Mouse (Mus musculus): Measurements from ENCODE around the gene Gtf2ird2. TPM values are rescaled to one million over a fixed set of nuclear protein-coding genes. Genes with fewer than 3 reads are reported as not detected.

Gtf2ird2 gene
- total RNA-seq, 2 experiments from 2014 or later: 13.1 to 17.9 TPM

DNA sequence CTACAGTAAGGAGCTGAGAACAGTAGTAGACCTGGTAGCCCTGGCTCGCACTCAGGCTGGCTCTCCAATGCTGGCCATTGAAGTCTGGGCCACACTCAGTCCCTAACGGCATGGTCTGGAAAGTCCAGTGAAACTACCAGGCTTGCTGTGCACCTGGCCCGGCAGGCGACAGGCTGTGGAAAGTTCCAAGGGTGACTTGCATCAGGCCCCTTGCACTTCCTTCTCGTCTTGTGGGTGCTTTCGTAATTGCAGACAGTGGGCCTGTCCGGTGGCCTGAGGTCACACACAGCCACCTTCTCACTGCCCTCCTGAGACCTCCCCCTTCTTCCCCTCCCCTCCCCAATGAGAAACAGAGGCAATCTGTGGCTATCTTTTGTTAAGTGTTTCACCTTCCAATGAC, 48.7 kb downstream of the Gtf2ird2 start:
- no peak for DNase-seq (ENCODE audit: low spot score in 2 of 2)

DNA sequence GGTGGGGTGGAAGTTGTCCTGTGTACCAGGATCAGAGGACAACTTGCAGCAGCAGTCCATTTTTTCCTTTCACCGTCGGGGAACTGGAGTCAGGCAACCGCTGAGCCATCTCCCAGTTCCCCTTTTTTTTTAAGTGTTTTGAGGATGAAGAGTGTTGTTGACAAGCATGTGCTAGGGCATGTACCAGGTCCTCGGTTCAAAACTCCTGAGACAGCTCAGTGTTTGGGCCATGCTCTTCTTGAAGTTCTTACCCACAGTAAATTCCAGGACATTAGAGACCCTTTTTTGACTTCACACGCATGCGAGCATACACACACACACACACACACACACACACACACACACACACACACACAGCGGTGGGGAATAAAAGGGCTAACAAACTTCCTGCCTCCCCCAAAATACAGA, 49.4 kb downstream of the Gtf2ird2 start:
- DNase-seq (ENCODE audit: low spot score in 2 of 2): no peak

DNA sequence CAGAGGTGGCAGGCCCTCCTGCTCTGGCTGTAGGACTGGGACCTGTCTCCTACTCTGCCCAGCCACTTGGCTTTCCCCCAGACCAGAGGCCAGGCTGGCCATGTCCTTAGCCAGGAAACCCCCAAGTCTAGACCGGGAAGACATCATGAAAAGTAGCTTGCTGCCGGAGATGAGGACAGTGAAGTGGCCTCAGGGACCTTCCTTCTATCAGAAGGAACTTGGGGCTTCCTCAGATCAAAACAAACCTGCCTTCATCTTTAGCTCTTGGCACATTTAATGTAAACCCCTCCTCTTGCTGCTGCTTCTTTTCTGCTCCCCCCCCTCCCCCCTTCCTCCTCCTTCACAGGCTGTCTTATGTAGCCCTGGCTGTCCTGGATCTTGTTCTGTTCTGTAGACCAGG, 50.4 kb downstream of the Gtf2ird2 start:
- no peak for DNase-seq (ENCODE audit: low spot score in 2 of 2)

DNA sequence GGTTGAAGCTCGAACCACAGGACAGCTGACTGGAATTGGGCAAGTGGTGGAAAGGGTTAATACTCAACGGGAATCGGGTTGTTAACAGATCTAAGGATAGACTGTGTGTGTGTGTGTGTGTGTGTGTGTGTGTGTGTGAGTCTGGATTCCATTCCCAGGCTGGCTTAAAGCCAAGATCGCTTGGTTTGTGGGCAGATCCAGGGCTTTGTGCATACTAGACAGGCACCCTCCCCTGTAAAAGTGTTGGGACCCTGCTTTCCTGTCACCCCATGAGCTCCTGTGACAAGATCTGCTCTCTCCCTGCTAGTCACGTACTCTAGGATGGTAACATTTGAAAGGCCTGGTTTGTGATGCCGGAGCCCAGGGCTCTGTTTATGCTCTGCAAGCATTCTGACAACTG, 51.3 kb downstream of the Gtf2ird2 start:
- peak; percentile 57 to 58 for DNase-seq (ENCODE audit: low spot score in 2 of 2)

DNA sequence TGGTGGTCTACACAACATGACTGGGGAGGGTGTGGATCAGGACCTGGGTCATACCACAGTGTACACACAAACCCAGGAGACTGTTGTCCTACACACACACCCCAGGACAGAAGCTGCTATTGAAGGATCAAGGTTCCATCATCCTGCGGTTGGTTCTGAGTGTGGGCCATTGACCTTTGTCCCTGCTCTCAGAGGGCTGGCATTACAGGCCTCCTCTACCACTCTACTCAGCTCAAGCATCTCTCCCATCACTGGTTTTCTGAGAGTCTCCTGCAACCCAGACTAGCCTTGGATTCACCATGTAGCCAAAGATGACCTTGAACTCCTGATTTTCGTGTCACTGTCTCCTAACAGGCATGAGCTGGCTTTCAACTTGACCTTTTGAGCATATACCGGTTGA, 52.4 kb downstream of the Gtf2ird2 start:
- DNase-seq (ENCODE audit: low spot score in 2 of 2): no peak

DNA sequence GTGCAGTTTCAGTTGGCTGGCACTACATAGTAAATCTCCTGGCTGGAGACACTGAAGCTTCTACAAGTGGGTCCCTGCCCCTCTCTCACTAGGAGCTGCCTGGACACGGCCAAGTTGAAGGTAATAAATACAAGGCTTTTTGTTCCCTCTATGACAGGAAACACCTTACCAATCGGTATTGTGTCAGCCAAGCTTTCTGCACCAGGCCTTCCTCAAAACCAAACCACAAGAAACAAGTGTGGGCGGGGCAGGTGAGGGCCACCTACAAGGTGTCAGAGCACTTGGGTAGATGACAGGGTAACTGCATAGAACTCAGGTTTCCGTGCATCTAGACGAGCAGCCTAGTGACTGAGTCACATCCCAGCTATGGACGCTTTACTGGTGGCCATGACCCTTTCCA, 53.0 kb downstream of the Gtf2ird2 start:
- DNase-seq (ENCODE audit: low spot score in 2 of 2): no peak

DNA sequence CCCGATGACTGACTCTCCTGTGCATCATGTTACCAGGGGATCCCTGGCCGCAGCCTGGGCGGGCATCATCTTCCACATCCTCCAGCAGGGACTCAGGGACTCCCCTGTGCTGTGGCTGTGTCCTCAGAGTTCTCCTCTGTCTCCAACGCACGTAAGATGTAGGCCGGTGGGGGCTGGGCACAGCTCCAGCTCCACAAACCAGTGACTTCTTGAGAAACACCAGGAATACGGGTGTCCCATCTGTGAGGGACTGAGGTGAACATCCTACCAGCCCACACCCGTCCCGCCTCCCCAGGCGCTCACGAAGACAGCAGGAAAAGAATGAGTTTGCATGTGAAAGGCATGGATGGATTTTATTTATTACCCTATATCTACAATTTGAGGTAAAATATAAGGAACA, 53.7 kb downstream of the Gtf2ird2 start:
- DNase-seq (ENCODE audit: low spot score in 2 of 2): no peak

DNA sequence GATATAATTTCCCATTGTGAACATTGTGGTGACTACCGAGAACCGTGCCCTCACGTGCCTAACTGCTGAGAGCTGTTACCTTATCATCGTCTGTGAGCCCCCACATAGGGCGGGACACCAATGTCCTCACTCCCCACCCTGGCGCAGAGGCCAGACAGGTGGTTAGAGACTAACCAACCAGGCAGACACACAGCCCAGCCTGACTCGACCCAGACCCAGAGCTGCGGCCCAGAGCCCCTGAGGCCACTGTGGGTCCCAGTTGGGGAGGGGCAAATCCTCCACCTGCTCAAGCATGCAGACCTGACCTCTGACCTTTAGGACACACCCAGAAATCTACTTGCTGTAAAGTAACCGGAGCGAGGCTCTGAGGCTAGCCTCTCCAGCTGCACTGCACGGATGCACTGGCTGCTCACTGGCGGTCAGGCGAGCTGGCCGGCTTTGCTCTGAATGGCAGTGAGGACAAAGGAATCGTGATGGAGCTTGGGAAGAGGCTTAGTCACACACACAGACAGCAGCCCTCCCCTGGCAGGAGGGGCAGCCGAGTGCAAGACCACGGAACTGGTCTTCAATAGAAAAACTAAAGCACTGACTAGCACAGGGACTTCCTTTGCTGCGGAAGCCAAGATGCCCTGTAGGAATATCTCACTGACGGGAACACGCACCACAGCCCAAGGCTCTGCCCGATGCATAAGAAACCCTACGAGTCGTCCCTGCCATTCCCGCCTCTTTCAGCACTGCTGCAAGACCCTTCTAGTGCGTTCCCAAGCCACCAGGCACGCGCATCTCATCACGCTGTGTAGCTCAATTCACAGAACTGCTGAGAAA, 54.3 kb downstream of the Gtf2ird2 start:
- DNase-seq (ENCODE audit: low spot score in 2 of 2): no peak

DNA sequence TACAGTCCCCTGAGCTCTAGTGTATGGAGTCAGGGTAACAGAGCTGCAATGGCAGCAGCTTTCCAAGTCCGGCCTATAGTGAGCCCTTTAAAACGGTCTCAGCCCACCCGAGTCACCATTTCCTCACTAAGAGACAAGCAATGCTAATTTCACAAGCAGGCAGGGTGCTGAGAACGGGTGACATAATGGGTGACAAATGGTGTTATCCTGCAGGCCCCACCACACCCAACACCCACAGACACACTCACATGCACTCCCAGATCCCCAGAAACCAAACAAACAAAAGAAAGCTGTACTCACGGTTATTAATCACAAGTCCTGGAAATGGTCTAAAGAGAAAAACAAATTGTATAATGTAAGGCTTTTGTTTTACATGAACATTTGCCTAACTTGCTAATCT, 58.0 kb downstream of the Gtf2ird2 start:
- DNase-seq (ENCODE audit: low spot score in 2 of 2): peak in 1 of 2 experiments; percentile 52

DNA sequence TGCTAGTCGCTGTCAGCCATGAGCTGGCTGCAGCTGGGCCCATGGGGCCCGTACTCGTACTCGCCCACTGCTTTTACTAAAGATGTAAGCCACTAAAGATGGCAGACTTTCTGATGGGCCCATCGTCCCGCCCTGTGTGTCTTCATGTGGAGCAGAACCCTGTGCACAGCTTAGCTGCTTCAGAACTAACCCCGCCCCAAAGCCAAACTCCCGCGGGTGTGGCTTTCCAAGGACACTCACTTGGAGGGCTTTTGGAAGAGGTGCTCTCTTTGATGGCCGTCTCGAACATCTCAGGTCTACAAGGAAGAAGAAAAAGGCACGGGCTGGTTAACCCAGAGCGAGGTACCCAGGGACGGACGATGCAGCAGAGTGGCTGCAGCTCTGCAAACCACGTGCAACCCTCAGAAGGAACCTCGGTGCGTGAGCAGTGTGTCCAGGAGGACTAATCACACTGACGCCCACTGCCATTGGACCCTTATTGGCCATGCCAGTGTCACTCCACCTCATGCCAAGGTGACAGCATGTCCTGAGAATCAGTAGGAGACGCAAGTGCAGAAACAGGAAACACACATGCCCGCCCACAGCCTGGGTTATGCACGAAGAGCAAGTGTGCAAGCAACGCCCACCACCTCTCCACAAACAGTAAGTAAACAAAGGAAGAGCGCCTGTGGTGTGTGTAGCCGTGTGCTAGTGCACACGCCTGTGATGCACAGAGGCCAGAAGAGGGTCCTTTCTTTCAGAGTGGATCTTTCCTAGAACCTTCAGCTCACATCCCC, 60.0 kb downstream of the Gtf2ird2 start:
- no peak for DNase-seq (ENCODE audit: low spot score in 2 of 2)

DNA sequence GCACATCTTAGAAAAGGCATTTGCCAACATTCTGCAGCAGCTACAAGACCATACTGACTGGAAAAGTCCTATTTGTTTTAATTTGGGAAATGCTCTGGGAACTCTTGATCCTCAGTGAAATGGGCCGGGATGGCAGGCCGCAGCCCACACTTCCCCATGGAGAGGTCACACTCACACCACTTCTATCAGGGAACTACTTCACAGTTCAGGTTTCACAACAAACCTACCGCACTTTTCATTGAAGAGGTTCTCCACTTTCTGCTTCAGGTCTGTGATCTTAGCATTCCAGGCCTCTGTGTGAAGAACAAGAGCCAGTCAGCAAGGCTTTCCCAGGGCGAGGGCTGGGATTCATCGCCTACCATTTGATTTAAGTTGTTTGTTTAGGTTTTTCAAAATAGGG, 61.1 kb downstream of the Gtf2ird2 start:
- no peak for DNase-seq (ENCODE audit: low spot score in 2 of 2)

DNA sequence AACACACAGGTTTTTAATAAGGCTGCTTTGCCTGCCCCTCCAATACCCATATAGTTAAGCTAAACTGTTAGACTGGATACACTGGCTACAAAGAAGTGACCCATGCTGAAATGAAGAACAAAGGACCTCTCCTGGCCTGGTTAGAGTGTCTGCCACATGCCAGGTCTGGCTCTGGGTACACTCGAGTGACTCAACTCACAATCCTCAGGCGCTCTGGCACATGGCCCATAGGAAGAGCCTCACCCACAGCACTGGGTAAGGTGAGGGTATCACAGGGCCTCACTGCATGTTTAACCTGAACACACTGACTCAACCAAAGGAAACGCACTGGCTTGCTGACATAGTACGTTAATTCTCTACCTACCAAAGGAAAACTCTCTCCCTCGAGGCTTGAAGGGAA, 62.3 kb downstream of the Gtf2ird2 start:
- no peak for DNase-seq (ENCODE audit: low spot score in 2 of 2)

DNA sequence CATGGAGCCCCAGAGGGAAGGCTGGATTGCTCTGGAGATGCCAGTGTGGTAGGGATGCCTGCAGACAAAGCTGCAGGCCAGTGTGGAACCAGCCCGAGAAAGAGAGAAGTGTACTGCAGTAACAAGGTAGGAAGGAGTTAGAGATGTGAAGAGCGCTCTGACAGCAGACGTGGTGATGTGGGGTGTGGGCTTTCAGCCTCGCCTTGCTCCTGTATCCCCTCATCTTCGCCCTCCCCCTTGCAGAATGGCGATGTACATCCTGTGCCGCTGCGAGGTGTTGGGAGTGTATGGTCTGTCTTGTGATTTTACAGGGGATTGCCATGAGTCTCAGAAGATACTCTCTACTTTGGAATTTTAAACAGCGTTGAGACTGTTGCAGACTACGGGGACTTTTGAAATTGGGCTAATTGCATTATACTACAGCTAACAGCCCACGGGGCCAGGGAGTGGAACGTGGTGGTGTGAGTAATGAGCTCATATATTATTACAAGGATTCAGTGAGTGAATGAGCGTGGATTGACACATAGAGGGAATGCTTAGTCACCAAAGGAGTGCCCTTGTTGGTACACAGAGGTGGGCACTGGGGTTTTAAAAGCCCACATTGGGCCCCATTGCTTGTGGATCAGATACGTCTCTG, 64.9 kb downstream of the Gtf2ird2 start:
- DNase-seq (ENCODE audit: low spot score in 2 of 2): no peak

DNA sequence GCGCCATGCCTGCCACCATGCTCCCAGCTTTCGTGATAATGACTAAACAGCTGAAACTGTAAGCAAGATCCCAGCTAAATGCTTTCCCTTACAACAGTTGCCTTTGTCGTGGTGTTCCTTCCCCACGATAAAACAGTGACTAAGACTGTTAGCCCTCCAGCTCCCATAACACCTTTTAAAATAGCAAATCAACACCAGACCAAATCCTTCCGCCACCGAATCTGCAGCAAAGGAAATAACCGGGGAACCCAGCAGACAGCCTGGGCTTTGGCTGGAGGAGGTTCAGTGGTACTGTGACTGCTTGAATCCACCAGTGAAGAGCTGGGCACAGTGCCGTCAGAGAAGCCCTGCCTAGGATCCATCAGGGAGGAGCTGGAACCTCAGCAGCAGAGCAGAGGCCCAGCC, 65.4 kb downstream of the Gtf2ird2 start:
- no peak for DNase-seq (ENCODE audit: low spot score in 2 of 2)

DNA sequence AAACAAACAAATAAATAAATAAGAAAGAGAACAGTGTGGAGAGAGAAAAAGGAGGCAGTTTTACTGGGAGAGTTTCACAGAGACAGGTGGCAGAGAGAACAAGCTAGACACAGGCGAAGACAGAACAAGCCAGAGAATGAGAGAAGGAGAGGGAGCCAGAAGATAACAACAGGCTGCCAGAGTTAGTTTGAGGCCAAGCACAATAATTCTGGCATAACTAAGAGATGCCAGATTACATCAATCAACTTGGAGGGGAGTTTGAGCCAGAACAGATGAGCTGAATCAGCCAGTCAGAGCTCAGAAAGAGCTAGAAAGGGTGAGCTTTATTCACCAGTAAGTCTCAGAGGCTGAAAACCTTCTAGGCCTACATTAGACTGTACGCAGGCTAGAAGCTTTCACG, 66.8 kb downstream of the Gtf2ird2 start:
- no peak for DNase-seq (ENCODE audit: low spot score in 2 of 2)

DNA sequence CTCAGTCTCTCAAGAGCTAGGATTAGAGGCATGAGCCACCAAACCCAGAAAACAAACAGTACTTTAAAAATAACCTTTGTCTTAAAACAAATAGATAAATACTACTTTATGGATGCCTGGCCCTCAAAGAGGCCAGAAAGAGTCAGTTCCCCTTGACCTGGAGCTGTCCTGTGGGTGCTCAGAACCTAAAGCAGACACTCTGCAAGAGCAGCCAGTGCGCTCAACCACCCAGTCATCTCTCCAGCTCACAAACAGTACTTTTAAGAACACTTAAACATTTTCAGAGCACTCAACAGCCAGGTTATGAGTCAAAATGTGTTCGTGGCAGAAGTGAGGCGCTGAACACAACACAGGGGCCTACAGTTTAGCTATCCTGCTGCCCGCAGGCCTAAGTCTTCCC, 67.3 kb downstream of the Gtf2ird2 start:
- no peak for DNase-seq (ENCODE audit: low spot score in 2 of 2)

DNA sequence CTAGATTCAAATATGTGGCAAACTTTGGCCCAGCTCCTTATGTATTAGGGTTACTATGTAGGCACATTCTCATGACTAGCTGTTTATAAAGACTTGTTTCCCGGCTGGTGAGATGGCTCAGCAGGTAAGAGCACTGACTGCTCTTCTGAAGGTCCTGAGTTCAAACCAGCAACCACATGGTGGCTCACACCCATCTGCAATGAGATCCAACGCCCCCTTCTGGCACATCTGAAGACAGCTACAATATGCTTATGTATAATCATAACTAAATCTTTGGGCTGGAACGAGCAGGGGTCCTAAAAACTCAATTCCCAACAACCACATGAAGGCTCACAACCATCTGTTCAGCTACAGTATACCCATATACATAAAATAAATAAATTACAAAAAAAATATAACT, 70.0 kb downstream of the Gtf2ird2 start:
- no peak for DNase-seq (ENCODE audit: low spot score in 2 of 2)

DNA sequence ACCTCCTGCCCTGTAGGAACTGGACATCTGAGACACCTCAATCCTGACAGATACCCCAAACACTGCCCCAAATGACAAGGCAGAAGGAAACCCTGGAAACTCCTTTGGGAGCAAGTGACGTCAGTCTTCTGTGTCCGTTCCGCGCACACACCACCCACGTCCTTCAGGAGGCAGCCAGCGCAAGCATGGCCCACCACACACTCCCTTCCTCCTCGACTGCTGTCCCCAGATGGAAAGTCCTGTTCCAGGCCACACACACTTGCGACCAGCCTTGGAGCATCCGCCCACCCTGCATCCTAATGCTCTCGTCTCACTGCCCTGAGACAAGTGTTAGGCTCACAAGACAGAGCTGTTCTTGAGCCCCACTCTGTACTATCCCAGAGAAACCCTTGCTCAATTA, 71.5 kb downstream of the Gtf2ird2 start:
- no peak for DNase-seq (ENCODE audit: low spot score in 2 of 2)

DNA sequence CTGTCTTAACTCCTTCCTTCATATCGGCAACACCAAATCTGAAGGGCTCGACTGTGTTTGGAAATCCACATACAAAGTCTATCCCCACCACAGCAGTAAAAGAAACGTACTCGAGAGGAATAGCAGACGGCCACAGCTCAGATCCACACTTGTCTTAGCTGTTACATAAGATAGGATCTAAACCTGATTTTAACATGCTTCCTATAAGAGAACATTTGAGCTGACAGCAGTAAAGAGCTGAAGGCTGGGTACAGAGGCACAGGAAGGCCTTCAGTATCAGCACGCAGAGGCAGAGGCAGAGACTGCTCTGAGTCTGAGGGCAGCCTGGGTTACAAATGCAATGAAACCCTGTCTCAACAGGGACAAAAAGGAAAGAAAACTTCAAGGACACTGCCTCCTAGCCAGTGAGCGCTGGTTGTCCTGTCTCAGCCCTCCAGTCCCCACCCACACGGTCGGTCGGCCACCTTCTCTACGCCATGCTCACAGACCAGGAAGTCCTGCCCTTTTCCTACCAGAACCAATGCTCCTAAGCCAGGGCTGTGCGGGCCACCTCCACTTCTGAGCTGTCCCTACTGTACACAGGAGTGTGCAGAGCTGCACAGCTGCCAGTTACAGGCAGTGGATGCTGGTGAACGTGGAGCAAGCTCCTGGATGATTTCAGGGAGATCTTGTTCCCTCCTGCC, 73.7 kb downstream of the Gtf2ird2 start:
- DNase-seq (ENCODE audit: low spot score in 2 of 2): no peak

DNA sequence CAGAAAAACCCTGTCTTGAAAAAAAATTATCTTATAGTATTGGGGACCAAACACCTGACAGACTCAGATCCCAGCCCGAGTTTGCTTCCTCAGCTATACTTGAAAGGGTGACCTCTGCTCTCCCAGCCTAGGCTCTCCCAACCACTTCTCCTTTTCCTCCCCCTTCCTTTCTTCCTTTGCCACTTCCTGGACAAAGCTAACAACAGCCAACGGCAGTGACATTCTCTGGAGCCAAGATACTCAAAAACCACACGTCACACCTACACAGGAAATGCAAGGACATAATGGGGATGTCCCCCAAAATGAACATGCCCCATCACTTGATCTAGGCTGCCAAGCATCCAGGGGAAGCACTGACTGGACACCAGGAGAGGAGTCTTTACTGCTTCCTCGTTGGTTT, 74.6 kb downstream of the Gtf2ird2 start:
- no peak for DNase-seq (ENCODE audit: low spot score in 2 of 2)

DNA sequence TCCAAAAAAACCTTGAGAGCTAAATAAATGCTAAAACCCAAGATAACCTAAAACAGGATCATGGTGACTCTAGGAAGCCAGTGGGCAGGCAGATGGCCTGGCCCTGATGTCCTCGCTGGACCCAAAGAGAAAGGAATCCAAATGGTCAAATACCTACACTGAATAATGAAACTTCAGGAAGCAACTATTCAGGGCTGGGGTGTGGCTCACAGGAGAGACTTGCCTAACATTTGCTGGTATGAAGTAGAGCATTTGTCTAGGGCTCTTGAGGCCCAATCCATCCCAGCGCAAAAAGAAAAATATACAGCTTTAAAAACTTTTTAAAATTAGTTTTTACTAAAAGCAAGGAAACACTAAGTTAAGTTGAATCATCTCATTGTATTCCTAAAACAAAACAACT, 75.1 kb downstream of the Gtf2ird2 start:
- DNase-seq (ENCODE audit: low spot score in 2 of 2): no peak
